Mouse (Mus musculus) layer of hippocampus, adult 2 months (tissue): ENCODE results near the gene Hrasls5. TPM values are rescaled to one million over a fixed set of nuclear protein-coding genes. Genes with fewer than 3 reads are reported as not detected.

Experiments
- DNase-seq, 2 experiments: peaks; one replicate each; pipeline ENCODE4 v3.0.0; 2022; ENCODE audit warnings: low spot score in 2 of 2
- H3K27ac ChIP-seq: fragments of 200-600 bp; 2 replicates; pipeline ENCODE4 v1.8.1; 2022
- H3K4me3 ChIP-seq: fragments of 200-600 bp; 2 replicates; pipeline ENCODE4 v1.8.1; 2022; ENCODE audit warnings: mild to moderate bottlenecking
- CTCF ChIP-seq: fragments of 200-600 bp; conservative IDR thresholded peaks from 2 replicates; pipeline ENCODE4 v1.8.1; 2022; ENCODE audit warnings: antibody characterized with exemption, mild to moderate bottlenecking, moderate library complexity
- long read RNA-seq, 2 experiments: library from polyadenylated mRNA; stranded (forward); transcript quantifications; one replicate each; pipeline ENCODE4 v2.0.0; 2021; ENCODE audit warnings: borderline mapping rate in 2 of 2
- total RNA-seq, 2 experiments: library from RNA; stranded (reverse); gene quantifications; 2 replicates each; pipeline ENCODE4 v1.2.3; 2021

Hrasls5 gene
- total RNA-seq, result not detected
- long read RNA-seq, experiment 1, result 0 reads
- long read RNA-seq, experiment 2, result 0 reads

- peak; percentile 37 for TF ChIP-seq CTCF
- peak; percentile 49 to 60 for DNase-seq
These were observed at the start of gene Hrasls5 for GRCm38 (mm10) chr19:7611942-7612757. Hrasls5 (plus strand) TSS chr19:7612541.

GRCm38 (mm10) chr19:7562601-7563129, 49.7 kb upstream of the Hrasls5 start:
- H3K27ac ChIP-seq, result peak overlapping the region; percentile 96
- no peak for TF ChIP-seq CTCF
- H3K4me3 ChIP-seq, result peak overlapping the region; percentile 8; the same call in 1 of the 2 replicates
- no peak for DNase-seq

More at GRCm38 (mm10) chr19:7611942-7612757, at the start of gene Hrasls5:
- H3K27ac ChIP-seq, result no peak within 1 kb of the TSS
- H3K4me3 ChIP-seq, result peak within 1 kb of the TSS; percentile 59

- no peak for DNase-seq
- Histone ChIP-seq H3K27ac (peak overlapping the region; percentile 96), H3K4me3 (no peak overlapping the region)
- TF ChIP-seq CTCF, result no peak
These were observed 48.7 kb upstream of the Hrasls5 start for GRCm38 (mm10) chr19:7563676-7564075.

GRCm38 (mm10) chr19:7564457-7564856, 47.9 kb upstream of the Hrasls5 start:
- no peak for TF ChIP-seq CTCF
- Histone ChIP-seq H3K27ac (peak overlapping the region; percentile 96), H3K4me3 (no peak overlapping the region)
- no peak for DNase-seq

GRCm38 (mm10) chr19:7566826-7567225, 45.5 kb upstream of the Hrasls5 start:
- no peak for TF ChIP-seq CTCF
- DNase-seq, result peak; percentile 46 to 67
- Histone ChIP-seq H3K4me3 (no peak overlapping the region), H3K27ac (peak overlapping the region; percentile 96)

- H3K4me3 ChIP-seq, result no peak overlapping the region
- no peak for DNase-seq
- H3K27ac ChIP-seq, result peak overlapping the region; percentile 96
- no peak for TF ChIP-seq CTCF
These were observed 44.0 kb upstream of the Hrasls5 start for GRCm38 (mm10) chr19:7568364-7568763.

GRCm38 (mm10) chr19:7569650-7570049, 42.7 kb upstream of the Hrasls5 start:
- Histone ChIP-seq H3K4me3 (no peak overlapping the region), H3K27ac (peak overlapping the region; percentile 40; the same call in 1 of the 2 replicates)
- TF ChIP-seq CTCF, result no peak
- DNase-seq, result no peak

- DNase-seq, result no peak
- H3K27ac ChIP-seq, result no peak overlapping the region
- no peak overlapping the region for H3K4me3 ChIP-seq
- no peak for TF ChIP-seq CTCF
These were observed 36.2 kb upstream of the Hrasls5 start for GRCm38 (mm10) chr19:7576180-7576579.

GRCm38 (mm10) chr19:7577710-7578109, 34.6 kb upstream of the Hrasls5 start:
- H3K27ac ChIP-seq, result no peak overlapping the region
- no peak for TF ChIP-seq CTCF
- no peak for DNase-seq
- no peak overlapping the region for H3K4me3 ChIP-seq

- Histone ChIP-seq H3K27ac (peak overlapping the region; percentile 76), H3K4me3 (no peak overlapping the region)
- no peak for DNase-seq
- TF ChIP-seq CTCF, result no peak
These were observed 31.3 kb upstream of the Hrasls5 start for GRCm38 (mm10) chr19:7581042-7581441.

GRCm38 (mm10) chr19:7583101-7583500, 29.2 kb upstream of the Hrasls5 start:
- no peak for TF ChIP-seq CTCF
- H3K27ac ChIP-seq, result peak overlapping the region; percentile 81
- no peak overlapping the region for H3K4me3 ChIP-seq
- no peak for DNase-seq

GRCm38 (mm10) chr19:7583599-7583998, 28.7 kb upstream of the Hrasls5 start:
- Histone ChIP-seq H3K4me3 (no peak overlapping the region), H3K27ac (peak overlapping the region; percentile 81)
- TF ChIP-seq CTCF, result no peak
- no peak for DNase-seq

- peak in 1 of 2 experiments; percentile 11 for DNase-seq
- TF ChIP-seq CTCF, result no peak
- Histone ChIP-seq H3K4me3 (no peak overlapping the region), H3K27ac (peak overlapping the region; percentile 64)
These were observed 27.1 kb upstream of the Hrasls5 start for GRCm38 (mm10) chr19:7585279-7585678.
